Mouse (Mus musculus) brain, embryonic 14.5 days (tissue): ENCODE results near the gene Rbpj.

Source experiments
- CTCF ChIP-seq: fragments of 200-500 bp; IDR thresholded peaks from 2 replicates; pipeline ENCODE4 v1.5.1; 2012; ENCODE audit warnings: inconsistent platforms, mild to moderate bottlenecking, moderate library complexity, borderline replicate concordance; ENCODE audit not compliant: insufficient read depth, insufficient read length; ENCODE audit errors: extremely low read depth
- POLR2A ChIP-seq: fragments of 200-500 bp; IDR thresholded peaks from 2 replicates; pipeline ENCODE4 v1.6.1; 2012; ENCODE audit warnings: mild to moderate bottlenecking, inconsistent platforms, borderline replicate concordance; ENCODE audit not compliant: poor library complexity, insufficient read depth, insufficient read length, severe bottlenecking; ENCODE audit errors: extremely low read depth

GRCm38 (mm10) chr5:53590179-53590765 is 124.3 kb downstream of the Rbpj start:
- TF ChIP-seq POLR2A (no peak; the same call in 1 of the 2 replicates), CTCF (no peak)
